Mouse (Mus musculus): ENCODE results near the gene Gpr149. TPM values are rescaled to one million over a fixed set of nuclear protein-coding genes. Genes with fewer than 3 reads are reported as not detected.

Gene Gpr149
- total and polyA plus RNA-seq, 3 experiments: not detected

DNA sequence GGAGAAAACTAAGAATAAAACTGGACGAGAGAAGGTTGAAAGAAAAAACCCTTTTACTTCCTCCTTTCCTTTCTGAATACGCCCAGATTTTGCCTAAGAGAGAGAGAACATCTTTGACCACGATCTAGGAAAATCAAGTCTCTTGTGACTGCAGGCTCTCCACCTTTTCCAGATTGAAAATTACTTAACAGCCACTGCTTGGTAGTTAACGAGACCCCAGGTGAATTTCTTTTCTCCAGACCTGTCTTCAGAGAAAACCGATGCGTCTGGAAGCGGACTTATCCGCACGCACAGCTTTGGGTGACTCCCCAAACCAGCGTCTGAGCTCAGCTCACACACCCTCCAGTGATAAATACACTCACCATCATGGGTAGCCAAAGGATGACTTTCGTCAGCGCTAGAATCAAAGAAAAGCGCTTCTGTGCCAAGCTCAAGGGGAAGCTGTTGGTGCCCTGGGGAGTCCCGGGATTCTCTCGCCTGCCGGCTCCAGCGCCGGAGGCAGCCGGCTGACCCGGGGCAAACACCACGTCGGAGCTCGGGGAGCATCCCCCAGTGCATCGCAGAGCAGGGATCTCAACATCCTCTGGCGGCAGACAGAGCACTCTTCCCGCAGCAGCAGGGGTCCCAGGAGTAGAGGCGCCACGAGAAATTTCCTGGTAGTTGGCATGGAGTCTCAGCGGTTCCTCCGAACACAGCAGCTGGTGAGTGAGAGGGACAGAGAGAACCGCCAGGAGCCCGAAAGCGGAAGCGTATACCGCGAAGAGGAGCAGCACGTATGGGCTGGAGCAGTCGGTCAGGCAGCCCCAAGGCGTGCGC lies 1.5 kb downstream of the Gpr149 start:
- in situ Hi-C loops (cut with MboI; ENCODE audit: low pct_ligation_motif_present, low pct_unique_long_range_greater_than_20kb, low sequenced_read_pairs): no loop called here
- H3K4me3 ChIP-seq (replicated peaks in 1 of 3; ENCODE audit: low read depth in 2 of 3, low read length in 2 of 3, poor library complexity in 1 of 3): no peak overlapping the region
- H3K9ac ChIP-seq (ENCODE audit: insufficient read depth, low read depth): no peak overlapping the region

DNA sequence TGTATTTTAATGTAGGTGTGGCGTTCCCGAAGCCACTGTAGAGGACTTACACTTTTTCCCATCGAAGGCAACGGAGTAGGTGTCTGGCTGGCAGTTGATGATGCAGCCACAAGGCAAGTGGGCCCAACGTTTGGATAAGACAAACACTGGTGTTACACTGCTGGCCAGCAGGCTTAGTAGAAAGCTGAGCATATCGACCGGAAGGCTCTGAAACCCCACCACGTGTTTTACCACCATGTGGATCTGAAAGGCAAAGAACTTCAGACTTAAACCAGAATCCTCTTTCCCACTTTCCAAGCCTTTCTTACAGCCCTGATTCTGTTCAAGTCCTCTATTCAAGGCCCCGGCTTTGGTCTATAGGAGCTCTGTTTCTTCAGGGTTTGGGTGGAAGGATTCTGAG lies 2.5 kb downstream of the Gpr149 start:
- TF ChIP-seq MXI1 (IDR thresholded peaks at IDR 0.05; ENCODE audit: low read depth, low read length) (no peak), EP300 (IDR thresholded peaks at IDR 0.05; ENCODE audit: low read length) (no peak), USF2 (conservative IDR thresholded peaks at IDR 0.05; ENCODE audit: low read depth, low read length) (no peak), ZMIZ1 (IDR thresholded peaks at IDR 0.05; ENCODE audit: low read depth, low read length) (no peak), ZNF384 (IDR thresholded peaks at IDR 0.05; ENCODE audit: low read depth, low read length) (no peak), SMC3 (IDR thresholded peaks at IDR 0.05; ENCODE audit: low read depth, low read length) (no peak), IRF4 (IDR thresholded peaks at IDR 0.05; ENCODE audit: low read depth, low read length) (no peak)
- Histone ChIP-seq H3K4me2 (ENCODE audit: insufficient read depth, low read depth, poor library complexity, severe bottlenecking) (no peak overlapping the region), H3K27ac (ENCODE audit: insufficient read depth, low read depth) (no peak overlapping the region), H3K9ac (ENCODE audit: insufficient read depth, low read depth) (no peak overlapping the region), H3K9me3 (replicated peaks; ENCODE audit: low read length) (peaks cover 38% of the 10 kb centered on the region), H3K79me2 (replicated peaks; ENCODE audit: control insufficient read depth, extremely low read depth, insufficient read depth, poor library complexity, severe bottlenecking) (no peaks in the 10 kb centered on the region), H3K36me3 (replicated peaks in 1 of 2; ENCODE audit: control insufficient read depth in 1 of 2, insufficient read depth in 1 of 2, low read length in 1 of 2) (no peaks in the 10 kb centered on the region), H3K4me3 (replicated peaks in 1 of 3; ENCODE audit: low read depth in 2 of 3, low read length in 2 of 3, poor library complexity in 1 of 3) (no peak overlapping the region), H3K27me3 (replicated peaks) (no peaks in the 10 kb centered on the region), H3K4me1 (ENCODE audit: control insufficient read depth in 1 of 2, insufficient read depth in 2 of 2) (no peaks in the 10 kb centered on the region)
- dilution Hi-C loops (cut with MboI; ENCODE audit: extremely low pct_ligation_motif_present, extremely low pct_unique_long_range_greater_than_20kb, low sequenced_read_pairs) (no loop called here), in situ Hi-C loops (cut with MboI; ENCODE audit: low pct_ligation_motif_present, low pct_unique_long_range_greater_than_20kb, low sequenced_read_pairs) (no loop called here)
- no peak for DNase-seq (ENCODE audit: extremely low read depth)

More for the DNA sequence above, 1.5 kb downstream of the Gpr149 start:
- no peak for DNase-seq (ENCODE audit: extremely low read depth)
- no peak overlapping the region for H3K4me2 ChIP-seq (ENCODE audit: insufficient read depth, low read depth, poor library complexity, severe bottlenecking)
- dilution Hi-C loops (cut with MboI; ENCODE audit: extremely low pct_ligation_motif_present, extremely low pct_unique_long_range_greater_than_20kb, low sequenced_read_pairs): no loop called here
- H3K9me3 ChIP-seq (replicated peaks; ENCODE audit: low read length): peaks cover 41% of the 10 kb centered on the region
- TF ChIP-seq SIN3A (IDR thresholded peaks at IDR 0.05; ENCODE audit: low read length): no peak
- TF ChIP-seq MEF2A (IDR thresholded peaks at IDR 0.05; ENCODE audit: borderline replicate concordance, low read depth, low read length): no peak
- H3K27me3 ChIP-seq (replicated peaks): no peaks in the 10 kb centered on the region
- H3K4me1 ChIP-seq (ENCODE audit: control insufficient read depth in 1 of 2, insufficient read depth in 2 of 2): no peaks in the 10 kb centered on the region
- no peak overlapping the region for H3K27ac ChIP-seq (ENCODE audit: insufficient read depth, low read depth)
- no peaks in the 10 kb centered on the region for H3K36me3 ChIP-seq (replicated peaks in 1 of 2; ENCODE audit: control insufficient read depth in 1 of 2, insufficient read depth in 1 of 2, low read length in 1 of 2)
- no peaks in the 10 kb centered on the region for H3K79me2 ChIP-seq (replicated peaks; ENCODE audit: control insufficient read depth, extremely low read depth, insufficient read depth, poor library complexity, severe bottlenecking)

DNA sequence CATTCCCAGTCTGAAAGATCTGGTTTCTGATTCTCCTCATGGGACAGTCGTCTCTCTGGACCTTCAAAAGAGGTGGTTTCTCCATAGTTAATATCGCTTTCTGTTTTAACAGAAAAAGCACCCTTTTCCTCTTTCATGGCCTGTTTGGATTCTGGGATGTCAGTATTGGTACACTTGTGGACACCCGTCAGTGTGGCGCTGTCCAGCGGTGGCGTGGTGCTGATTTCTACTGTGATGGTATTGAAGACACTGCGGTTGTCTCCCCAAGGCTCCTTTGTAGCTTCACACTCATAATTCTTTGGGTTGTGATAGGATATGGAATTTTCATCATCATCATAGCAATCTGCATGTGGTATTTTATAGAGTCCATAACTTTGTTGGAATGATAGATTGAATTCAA lies 10.1 kb downstream of the Gpr149 start:
- Histone ChIP-seq H3K27me3 (replicated peaks) (no peaks in the 10 kb centered on the region), H3K27ac (ENCODE audit: insufficient read depth, low read depth) (no peak overlapping the region), H3K4me1 (ENCODE audit: control insufficient read depth in 1 of 2, insufficient read depth in 2 of 2) (no peaks in the 10 kb centered on the region), H3K36me3 (replicated peaks in 1 of 2; ENCODE audit: control insufficient read depth in 1 of 2, insufficient read depth in 1 of 2, low read length in 1 of 2) (no peaks in the 10 kb centered on the region), H3K4me2 (ENCODE audit: insufficient read depth, low read depth, poor library complexity, severe bottlenecking) (no peak overlapping the region), H3K9ac (ENCODE audit: insufficient read depth, low read depth) (no peak overlapping the region), H3K9me3 (replicated peaks; ENCODE audit: low read length) (peaks cover 4% of the 10 kb centered on the region), H3K79me2 (replicated peaks; ENCODE audit: control insufficient read depth, extremely low read depth, insufficient read depth, poor library complexity, severe bottlenecking) (no peaks in the 10 kb centered on the region), H3K4me3 (replicated peaks in 1 of 3; ENCODE audit: low read depth in 2 of 3, low read length in 2 of 3, poor library complexity in 1 of 3) (no peak overlapping the region)
- dilution Hi-C loops (cut with MboI; ENCODE audit: extremely low pct_ligation_motif_present, extremely low pct_unique_long_range_greater_than_20kb, low sequenced_read_pairs): no loop called here
- no peak for TF ChIP-seq CHD2 (IDR thresholded peaks at IDR 0.05; ENCODE audit: low read length)
- no peak for TF ChIP-seq NRF1 (IDR thresholded peaks at IDR 0.05; ENCODE audit: low read depth, low read length)
- TF ChIP-seq POLR2AphosphoS2 (IDR thresholded peaks at IDR 0.05; ENCODE audit: low read depth, low read length): no peak
- TF ChIP-seq NELFE (IDR thresholded peaks at IDR 0.05; ENCODE audit: low read depth, low read length): no peak
- no peak for TF ChIP-seq ZMIZ1 (IDR thresholded peaks at IDR 0.05; ENCODE audit: low read depth, low read length)
- no peak for TF ChIP-seq GABPA (IDR thresholded peaks at IDR 0.05; ENCODE audit: insufficient replicate concordance, low read depth, low read length)
- no peak for TF ChIP-seq JUND (conservative IDR thresholded peaks at IDR 0.05; ENCODE audit: low read depth, low read length)
- no peak for DNase-seq (ENCODE audit: extremely low read depth)
- in situ Hi-C loops (cut with MboI; ENCODE audit: low pct_ligation_motif_present, low pct_unique_long_range_greater_than_20kb, low sequenced_read_pairs): no loop called here

All from CH12.LX (cell line).